Mouse (Mus musculus) lung, postnatal 25 days (tissue): ENCODE measurements around the gene C130026I21Rik.
"Not testable (repeated sequence)": the region's sequence is repeated elsewhere in the genome, so short reads cannot be mapped to it uniquely, and the experiment has no call there.

Source experiments
- DNase-seq: peaks from one replicate; pipeline ENCODE4 v3.0.0; 2022; ENCODE audit warnings: low spot score

The C130026I21Rik gene

GRCm38 (mm10) chr1:85030211-85030610, 240.2 kb downstream of the C130026I21Rik start:
- DNase-seq = not testable (repeated sequence)

- DNase-seq = not testable (repeated sequence)
Measured at GRCm38 (mm10) chr1:85011933-85012332, 258.4 kb downstream of the C130026I21Rik start.

- not testable (repeated sequence) for DNase-seq
Measured at GRCm38 (mm10) chr1:85010947-85011346, 259.4 kb downstream of the C130026I21Rik start.

GRCm38 (mm10) chr1:85007737-85008136, 262.6 kb downstream of the C130026I21Rik start:
- DNase-seq = not testable (repeated sequence)

GRCm38 (mm10) chr1:84999241-84999640, 271.1 kb downstream of the C130026I21Rik start:
- DNase-seq = not testable (repeated sequence)

- not testable (repeated sequence) for DNase-seq
Measured at GRCm38 (mm10) chr1:84996305-84996704, 274.1 kb downstream of the C130026I21Rik start.

- DNase-seq = not testable (repeated sequence)
Measured at GRCm38 (mm10) chr1:84994461-84994860, 275.9 kb downstream of the C130026I21Rik start.

- not testable (repeated sequence) for DNase-seq
Measured at GRCm38 (mm10) chr1:84993688-84994319, 276.6 kb downstream of the C130026I21Rik start.

- DNase-seq = not testable (repeated sequence)
Measured at GRCm38 (mm10) chr1:84993235-84993634, 277.1 kb downstream of the C130026I21Rik start.

- DNase-seq = not testable (repeated sequence)
Measured at GRCm38 (mm10) chr1:84992827-84993226, 277.5 kb downstream of the C130026I21Rik start.

- not testable (repeated sequence) for DNase-seq
Measured at GRCm38 (mm10) chr1:84989044-84989443, 281.3 kb downstream of the C130026I21Rik start.

GRCm38 (mm10) chr1:84987729-84988128, 282.6 kb downstream of the C130026I21Rik start:
- not testable (repeated sequence) for DNase-seq

GRCm38 (mm10) chr1:84961779-84962178, 308.6 kb downstream of the C130026I21Rik start:
- DNase-seq = not testable (repeated sequence)

GRCm38 (mm10) chr1:84957713-84958112, 312.7 kb downstream of the C130026I21Rik start:
- not testable (repeated sequence) for DNase-seq

- not testable (repeated sequence) for DNase-seq
Measured at GRCm38 (mm10) chr1:84956771-84957170, 313.6 kb downstream of the C130026I21Rik start.

- no peak for DNase-seq
Measured at GRCm38 (mm10) chr1:84952456-84953181, 317.7 kb downstream of the C130026I21Rik start.

GRCm38 (mm10) chr1:84951566-84951965, 318.8 kb downstream of the C130026I21Rik start:
- no peak for DNase-seq

GRCm38 (mm10) chr1:84947390-84947789, 323.0 kb downstream of the C130026I21Rik start:
- DNase-seq = no peak

- no peak for DNase-seq
Measured at GRCm38 (mm10) chr1:84945950-84946349, 324.4 kb downstream of the C130026I21Rik start.

GRCm38 (mm10) chr1:84943549-84943948, 326.8 kb downstream of the C130026I21Rik start:
- DNase-seq = no peak
